Mouse (Mus musculus): ENCODE measurements around the gene Fanca.

DNA sequence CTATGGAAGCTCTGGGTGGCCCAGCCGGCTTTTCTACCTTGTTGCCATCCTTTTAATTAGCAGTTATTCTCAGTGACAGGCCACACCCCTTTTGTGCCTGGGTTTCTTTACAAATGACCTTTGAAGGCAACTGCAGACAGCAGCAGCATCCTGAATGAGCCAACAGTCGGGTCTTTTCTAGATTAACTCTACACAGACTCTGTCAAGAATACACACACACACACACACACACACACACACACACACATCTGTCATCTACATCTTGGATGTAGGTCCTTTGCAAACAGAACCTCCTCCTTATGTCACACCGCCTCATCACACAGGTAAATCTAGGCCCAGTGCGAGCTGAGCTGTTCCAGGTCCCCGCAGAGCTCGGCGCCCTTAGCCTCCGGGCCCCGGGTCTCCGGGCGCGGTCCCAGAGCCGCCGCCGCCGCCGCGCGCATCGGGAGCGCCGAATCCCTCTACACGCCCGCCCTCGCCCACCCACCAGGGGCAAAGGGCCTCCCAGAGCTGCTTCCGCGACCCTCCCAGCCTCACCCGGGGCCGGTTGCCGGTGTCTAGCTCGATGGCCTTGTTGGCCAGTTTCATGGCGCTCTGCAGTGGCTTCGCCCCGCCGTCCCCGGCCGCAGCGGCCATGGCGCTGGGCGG, 64.8 kb downstream of the Fanca start:
- TF ChIP-seq CTCF (IDR thresholded peaks at IDR 0.05; ENCODE audit: low read depth, low read length), result no peak
- no peak for TF ChIP-seq TAL1 (conservative IDR thresholded peaks at IDR 0.05; ENCODE audit: low read depth, low read length)
- no peak for TF ChIP-seq GATA1 (IDR thresholded peaks at IDR 0.05; ENCODE audit: borderline replicate concordance, low read length)
